Mouse (Mus musculus): ENCODE data around the gene Capns2.

DNA sequence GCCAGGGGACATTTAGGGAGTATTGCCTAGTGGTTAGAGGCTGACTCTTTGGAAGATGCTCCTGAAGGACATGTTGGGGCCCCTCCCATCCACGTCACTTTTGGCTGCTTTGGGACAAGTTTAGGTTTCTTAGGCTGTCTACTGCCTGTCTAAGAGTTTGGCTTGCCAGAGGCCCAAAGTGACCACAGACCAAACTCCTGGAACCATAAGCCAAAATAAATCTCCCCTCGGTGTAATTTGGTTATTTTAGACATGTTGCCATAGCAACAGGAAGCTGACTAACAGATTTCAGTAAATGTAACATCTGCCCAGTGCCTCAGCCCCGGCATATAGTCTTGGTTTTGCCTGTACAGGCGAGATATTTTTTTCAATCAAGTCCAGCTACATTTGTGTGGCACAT lies 36.8 kb downstream of the Capns2 start:
- TF ChIP-seq CTCF (IDR thresholded peaks at IDR 0.05) (no peak), EP300 (IDR thresholded peaks at IDR 0.05; ENCODE audit: insufficient read depth, low read depth, low read length) (no peak), POLR2A (IDR thresholded peaks at IDR 0.05; ENCODE audit: insufficient read depth, low read depth, low read length) (no peak)

Data from heart, adult 2 months (tissue).